Mouse (Mus musculus) embryonic facial prominence, embryonic 10.5 days (tissue): ENCODE results near the gene Ttll9. TPM values are rescaled to one million over a fixed set of nuclear protein-coding genes. Genes with fewer than 3 reads are reported as not detected.

ENCODE experiments used
- DNase-seq: peaks from one replicate; pipeline ENCODE4 v3.0.0-alpha.2; 2017; ENCODE audit warnings: low spot score
- H3K27ac ChIP-seq: fragments of 300-500 bp; sonication (generic); replicated peaks from 2 replicates; pipeline ENCODE4 v1.5.1; 2016; ENCODE audit warnings: mild to moderate bottlenecking
- H3K27me3 ChIP-seq: fragments of 300-500 bp; sonication (generic); replicated peaks from 2 replicates; pipeline ENCODE4 v1.6.1; 2016; ENCODE audit warnings: low read depth, mild to moderate bottlenecking; ENCODE audit not compliant: poor library complexity, severe bottlenecking
- H3K36me3 ChIP-seq: fragments of 300-500 bp; sonication (generic); replicated peaks from 2 replicates; pipeline ENCODE4 v1.6.1; 2016; ENCODE audit warnings: mild to moderate bottlenecking, moderate library complexity
- H3K4me1 ChIP-seq: fragments of 300-500 bp; sonication (generic); 2 replicates; pipeline ENCODE4 v1.6.1; 2016
- H3K4me3 ChIP-seq: fragments of 300-500 bp; sonication (generic); 2 replicates; pipeline ENCODE4 v1.5.1; 2016; ENCODE audit warnings: mild to moderate bottlenecking, moderate library complexity
- H3K9me3 ChIP-seq: fragments of 300-500 bp; sonication (generic); 2 replicates; pipeline ENCODE4 v1.6.1; 2016; ENCODE audit warnings: mild to moderate bottlenecking
- WGBS: fragments of 180-500 bp; shearing (Covaris S2); methylation state at CpG from one replicate; pipeline ENCODE4 v1.1.7; 2016; 5-methylcytosine and 5-hydroxymethylcytosine counted together
- polyA plus RNA-seq: library from polyadenylated mRNA; unstranded; fragments of >200 nt; fragmentation: Nextera tagmentation; extraction: Ambion mirVana; gene quantifications from 2 replicates; pipeline ENCODE4 v1.2.1, GENCODE M21; 2016

Gene Ttll9
- polyA plus RNA-seq, 1 experiment from 2014 or later: 1.3 TPM

- H3K27me3 ChIP-seq: peaks cover 100% of the 10 kb centered on the region
Observed at GRCm38 (mm10) chr2:152944013-152944412, 18.3 kb upstream of the Ttll9 start.

GRCm38 (mm10) chr2:152947098-152947497 lies 15.2 kb upstream of the Ttll9 start:
- Histone ChIP-seq H3K27me3 (peaks cover 100% of the 10 kb centered on the region), H3K4me3 (no peak overlapping the region), H3K36me3 (no peaks in the 10 kb centered on the region), H3K4me1 (peaks cover 45% of the 10 kb centered on the region), H3K9me3 (no peaks in the 10 kb centered on the region), H3K27ac (no peak overlapping the region)
- WGBS: 64% methylated on average over 7 of the region's 7 CpGs
- DNase-seq: no peak

More at GRCm38 (mm10) chr2:152944013-152944412, 18.3 kb upstream of the Ttll9 start:
- no peak overlapping the region for H3K4me3 ChIP-seq
- 58% methylated on average over 9 of the region's 9 CpGs for WGBS
- H3K36me3 ChIP-seq: no peaks in the 10 kb centered on the region
- peak; percentile 8 for DNase-seq
- H3K27ac ChIP-seq: no peak overlapping the region
- no peaks in the 10 kb centered on the region for H3K9me3 ChIP-seq
- H3K4me1 ChIP-seq: peaks cover 30% of the 10 kb centered on the region

DNA sequence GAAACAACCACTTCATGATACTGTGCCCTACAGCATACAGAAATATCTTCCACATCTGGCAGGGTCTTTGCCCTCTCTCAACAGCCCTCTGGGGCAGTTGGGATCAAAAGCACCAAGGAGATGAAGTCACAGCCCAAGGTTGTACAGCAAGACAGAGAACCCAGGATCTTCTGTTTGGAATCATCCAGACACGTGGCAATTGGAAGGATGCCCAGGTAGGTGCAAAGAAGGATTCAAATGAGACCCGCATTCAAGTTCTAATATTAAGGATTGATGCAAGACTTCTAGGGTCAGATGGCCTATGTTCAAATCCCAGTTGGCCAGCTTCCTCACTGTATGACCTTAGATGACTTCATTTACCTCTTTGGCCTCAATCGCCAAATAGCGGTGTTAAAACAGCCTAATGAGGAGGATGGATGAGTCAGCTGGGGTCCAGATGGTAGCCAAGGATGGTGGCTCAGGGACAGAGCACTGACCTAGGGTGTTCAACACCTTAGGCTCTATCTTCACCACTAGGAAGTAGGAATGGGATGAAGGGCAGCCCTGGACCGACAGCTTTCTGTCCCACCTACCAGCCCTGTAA lies 13.8 kb upstream of the Ttll9 start:
- 89% methylated on average over 5 of the region's 5 CpGs for WGBS
- Histone ChIP-seq H3K4me3 (no peak overlapping the region), H3K9me3 (no peaks in the 10 kb centered on the region), H3K27me3 (peaks cover 98% of the 10 kb centered on the region), H3K27ac (no peak overlapping the region), H3K36me3 (no peaks in the 10 kb centered on the region), H3K4me1 (peaks cover 36% of the 10 kb centered on the region)
- DNase-seq: no peak

DNA sequence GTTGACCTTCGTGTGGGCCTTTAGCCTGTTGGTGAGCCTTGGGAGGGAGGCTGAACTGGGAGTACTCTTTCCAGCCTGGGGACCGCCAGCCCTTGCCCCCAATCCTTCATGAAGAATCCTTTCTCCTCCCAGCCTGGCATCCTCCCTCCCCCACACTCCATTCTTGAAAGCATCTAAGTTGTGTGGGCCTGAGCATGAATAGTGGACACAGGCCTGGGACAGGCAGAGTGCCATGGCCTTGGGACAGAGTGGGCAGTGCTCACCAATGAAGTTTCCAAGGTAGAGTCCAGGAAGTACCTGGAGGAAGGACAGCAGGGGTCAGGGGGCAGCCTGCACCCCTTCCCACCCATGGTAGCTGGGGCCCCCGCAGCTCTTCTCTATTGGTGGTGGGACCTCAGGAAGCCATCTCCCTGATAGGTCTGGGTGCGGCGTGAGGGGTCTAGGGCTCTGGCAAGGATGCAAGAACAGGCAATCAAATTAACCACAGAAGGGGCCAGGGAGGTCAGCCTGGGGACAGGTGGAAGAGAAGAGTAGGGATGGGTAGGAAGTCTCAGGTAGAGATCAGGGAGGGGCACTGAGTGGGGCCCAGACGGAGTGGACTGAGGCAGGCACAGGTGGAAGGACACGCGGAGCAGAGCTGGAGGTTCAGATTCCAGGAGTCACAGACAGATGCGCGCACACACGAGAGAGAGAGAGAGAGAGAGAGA lies 11.8 kb upstream of the Ttll9 start:
- Histone ChIP-seq H3K27ac (no peak overlapping the region), H3K4me1 (peaks cover 38% of the 10 kb centered on the region), H3K27me3 (peaks cover 94% of the 10 kb centered on the region), H3K4me3 (peak overlapping the region; percentile 81), H3K36me3 (no peaks in the 10 kb centered on the region), H3K9me3 (no peaks in the 10 kb centered on the region)
- WGBS: 36% methylated on average over 11 of the region's 11 CpGs
- DNase-seq: no peak

GRCm38 (mm10) chr2:152951065-152951849 lies 11.0 kb upstream of the Ttll9 start, which contains the start of gene Dusp15:
Gene Dusp15 (minus strand): TSS chr2:152951698.
- Histone ChIP-seq H3K4me3 (peak within 1 kb of the TSS; percentile 81), H3K27ac (peak within 1 kb of the TSS; percentile 81), H3K27me3 (peaks cover 94% of the 10 kb centered on the region), H3K9me3 (no peaks in the 10 kb centered on the region), H3K36me3 (no peaks in the 10 kb centered on the region), H3K4me1 (peaks cover 38% of the 10 kb centered on the region)
- 1% methylated on average over 54 of the region's 54 CpGs for WGBS
- DNase-seq: peak; percentile 69

GRCm38 (mm10) chr2:152951850-152952720 lies 10.2 kb upstream of the Ttll9 start:
- WGBS: 21% methylated on average over 13 of the region's 13 CpGs
- H3K4me1 ChIP-seq: peaks cover 33% of the 10 kb centered on the region
- DNase-seq: no peak
- no peaks in the 10 kb centered on the region for H3K9me3 ChIP-seq
- no peaks in the 10 kb centered on the region for H3K36me3 ChIP-seq
- peak overlapping the region; percentile 81 for H3K4me3 ChIP-seq
- peaks cover 86% of the 10 kb centered on the region for H3K27me3 ChIP-seq
- peak overlapping the region; percentile 81 for H3K27ac ChIP-seq

DNA sequence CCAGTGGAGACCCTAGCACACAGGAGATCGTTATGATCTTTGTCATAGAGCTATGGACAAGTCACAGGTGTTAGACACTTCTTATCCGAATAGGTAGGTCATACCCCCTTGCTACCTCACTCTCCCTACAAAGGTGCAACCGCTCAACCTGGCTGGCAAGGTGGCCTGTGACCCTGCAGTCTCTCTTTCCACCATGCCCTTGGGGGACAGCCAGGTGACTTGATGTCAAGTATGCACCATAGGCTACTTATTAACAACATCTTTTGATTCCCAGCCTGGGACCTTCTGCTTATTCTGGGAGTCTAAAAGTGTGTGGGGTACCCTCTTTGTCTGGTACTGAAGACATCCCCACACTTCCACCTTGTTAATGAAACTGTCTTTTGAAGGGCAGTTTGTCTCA lies 4.2 kb upstream of the Ttll9 start:
- no peak overlapping the region for H3K4me3 ChIP-seq
- H3K4me1 ChIP-seq: peaks cover 15% of the 10 kb centered on the region
- H3K27ac ChIP-seq: no peak overlapping the region
- H3K36me3 ChIP-seq: no peaks in the 10 kb centered on the region
- no peaks in the 10 kb centered on the region for H3K9me3 ChIP-seq
- WGBS: 76% methylated on average over 3 of the region's 3 CpGs
- no peak for DNase-seq
- H3K27me3 ChIP-seq: peaks cover 34% of the 10 kb centered on the region

GRCm38 (mm10) chr2:152965555-152965954 lies 3.3 kb downstream of the Ttll9 start:
- H3K36me3 ChIP-seq: no peaks in the 10 kb centered on the region
- peaks cover 9% of the 10 kb centered on the region; the same call in 1 of the 2 replicates for H3K4me1 ChIP-seq
- DNase-seq: no peak
- no peaks in the 10 kb centered on the region for H3K9me3 ChIP-seq
- peaks cover 2% of the 10 kb centered on the region; the same call in 1 of the 2 replicates for H3K27me3 ChIP-seq
- no peak overlapping the region for H3K4me3 ChIP-seq
- H3K27ac ChIP-seq: no peak overlapping the region
- 65% methylated on average over 4 of the region's 4 CpGs for WGBS

DNA sequence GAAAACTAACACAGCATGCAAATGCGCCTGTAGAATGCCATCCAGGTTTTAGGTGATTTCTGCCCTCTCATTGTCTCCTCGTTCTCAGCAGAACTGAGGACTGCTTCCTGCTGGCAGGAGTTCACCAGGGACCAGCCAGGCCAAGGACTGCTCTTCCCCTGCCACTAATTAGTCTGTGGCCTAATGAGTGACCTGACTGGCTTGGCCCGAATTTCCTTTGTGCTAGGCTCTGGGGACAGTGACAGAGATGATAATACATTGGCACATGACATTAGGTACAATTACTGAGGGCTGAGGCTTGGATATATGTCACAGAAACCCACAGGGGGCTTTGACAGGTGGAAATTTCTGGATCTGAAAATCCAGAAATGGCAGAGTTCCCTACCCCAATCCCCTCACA lies 14.7 kb downstream of the Ttll9 start:
- Histone ChIP-seq H3K36me3 (no peaks in the 10 kb centered on the region), H3K27me3 (no peaks in the 10 kb centered on the region), H3K27ac (no peak overlapping the region), H3K4me3 (no peak overlapping the region), H3K9me3 (no peaks in the 10 kb centered on the region), H3K4me1 (no peaks in the 10 kb centered on the region)
- WGBS: 63% methylated on average over 3 of the region's 3 CpGs
- DNase-seq: no peak

- H3K4me3 ChIP-seq: no peak overlapping the region
- no peaks in the 10 kb centered on the region for H3K27me3 ChIP-seq
- 27% methylated on average over 1 of the region's 1 CpGs for WGBS
- H3K27ac ChIP-seq: no peak overlapping the region
- peaks cover 5% of the 10 kb centered on the region; the same call in 1 of the 2 replicates for H3K4me1 ChIP-seq
- H3K36me3 ChIP-seq: no peaks in the 10 kb centered on the region
- no peak for DNase-seq
- H3K9me3 ChIP-seq: no peaks in the 10 kb centered on the region
Observed at GRCm38 (mm10) chr2:152985582-152985981, 23.3 kb downstream of the Ttll9 start.

GRCm38 (mm10) chr2:152991529-152991928 lies 29.2 kb downstream of the Ttll9 start:
- H3K27me3 ChIP-seq: no peaks in the 10 kb centered on the region
- 87% methylated on average over 9 of the region's 9 CpGs for WGBS
- DNase-seq: no peak
- no peaks in the 10 kb centered on the region for H3K36me3 ChIP-seq
- H3K4me1 ChIP-seq: 0 out of 2 replicates have a peak, but pooled peaks cover 8% of the 10 kb centered on the region
- no peaks in the 10 kb centered on the region for H3K9me3 ChIP-seq
- H3K4me3 ChIP-seq: no peak overlapping the region
- H3K27ac ChIP-seq: no peak overlapping the region

DNA sequence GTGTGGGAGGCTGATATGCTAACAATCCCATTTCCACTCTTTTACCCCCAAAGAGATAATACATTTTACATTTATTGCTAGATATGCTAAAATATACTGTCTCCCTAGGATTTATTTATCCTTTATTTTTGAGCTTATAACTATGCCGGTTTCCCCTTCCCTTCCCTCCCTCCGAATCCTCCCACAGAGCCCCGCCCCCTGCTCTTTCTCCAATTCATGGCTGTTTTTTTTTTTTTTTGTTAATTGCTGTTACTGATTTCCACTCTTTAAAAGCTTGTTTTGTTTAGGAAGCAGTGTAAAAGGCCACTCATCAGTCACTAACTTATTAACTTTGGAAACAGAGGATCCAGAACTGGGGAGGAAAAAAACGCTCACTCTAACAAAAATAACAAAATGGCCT lies 34.8 kb downstream of the Ttll9 start:
- Histone ChIP-seq H3K27ac (no peak overlapping the region), H3K36me3 (no peaks in the 10 kb centered on the region), H3K4me1 (0 out of 2 replicates have a peak, but pooled peaks cover 8% of the 10 kb centered on the region), H3K4me3 (no peak overlapping the region), H3K9me3 (no peaks in the 10 kb centered on the region), H3K27me3 (no peaks in the 10 kb centered on the region)
- 69% methylated on average over 4 of the region's 4 CpGs for WGBS
- DNase-seq: no peak
